9 mouse cellular contexts compared by ENCODE assay signal in genomic region chr7:105738286-105738685, GRCm38 (mm10). TPM values are rescaled to one million over a fixed set of nuclear protein-coding genes. Genes with fewer than 3 reads are reported as not detected.
DNase-seq lines count a peak whose midpoint lies in the region; ATAC-seq lines count a peak whose summit lies in the region.
"Had no signal": no experiment of that assay in that cellular context is flagged by ENCODE, and none has a peak within 500 bp of the region (broad histone marks: within the 10 kb centered on the region; RNA-seq: fewer than 3 reads in every experiment).

No protein-coding gene starts in this region.

- H3K27ac ChIP-seq in heart, embryonic 11.5 days (ENCODE audit: low read depth, low read length), result peak overlapping the region; percentile 97
- H3K27ac ChIP-seq in neural tube, embryonic 11.5 days (ENCODE audit: low read depth, low read length), result no peak overlapping the region
- peak overlapping the region; percentile 87 for H3K27ac ChIP-seq in limb, embryonic 15.5 days

- no peaks in the 10 kb centered on the region for H3K9me3 ChIP-seq in heart, embryonic 11.5 days (replicated peaks; ENCODE audit: control insufficient read depth, low read length)
- no peaks in the 10 kb centered on the region for H3K9me3 ChIP-seq in neural tube, embryonic 11.5 days (ENCODE audit: control insufficient read depth, low read length)
- no peaks in the 10 kb centered on the region for H3K9me3 ChIP-seq in limb, embryonic 15.5 days

- no peak for ATAC-seq in heart, embryonic 11.5 days (replicated peaks; ENCODE audit: insufficient number of reproducible peaks, low FRiP score, low TSS enrichment)
- ATAC-seq in neural tube, embryonic 11.5 days (ENCODE audit: insufficient read depth, low FRiP score, low TSS enrichment), result no peak
- ATAC-seq in limb, embryonic 15.5 days (ENCODE audit: insufficient number of reproducible peaks, low FRiP score, low TSS enrichment, low read depth), result no peak

- H3K4me1 ChIP-seq in heart, embryonic 11.5 days (ENCODE audit: control insufficient read depth, insufficient read depth, low read length), result peaks cover 24% of the 10 kb centered on the region
- peaks cover 9% of the 10 kb centered on the region for H3K4me1 ChIP-seq in neural tube, embryonic 11.5 days (ENCODE audit: control insufficient read depth, insufficient read depth, low read length)
- H3K4me1 ChIP-seq in limb, embryonic 15.5 days, result peaks cover 37% of the 10 kb centered on the region

- 48% methylated on average over 2 of the region's 2 CpGs for WGBS in heart, embryonic 11.5 days (ENCODE audit: insufficient replicate concordance)
- WGBS in neural tube, embryonic 11.5 days, result 91% methylated on average over 2 of the region's 2 CpGs
- 74% methylated on average over 2 of the region's 2 CpGs for WGBS in limb, embryonic 15.5 days

- H3K27me3 ChIP-seq in heart, embryonic 11.5 days (ENCODE audit: control insufficient read depth, insufficient read depth, low read length), result no peaks in the 10 kb centered on the region
- no peaks in the 10 kb centered on the region for H3K27me3 ChIP-seq in neural tube, embryonic 11.5 days (ENCODE audit: control insufficient read depth, insufficient read depth, low read length)
- H3K27me3 ChIP-seq in limb, embryonic 15.5 days, result no peaks in the 10 kb centered on the region

- peak overlapping the region; percentile 78 for H3K4me2 ChIP-seq in heart, embryonic 11.5 days
- H3K4me2 ChIP-seq in neural tube, embryonic 11.5 days (ENCODE audit: low read depth), result peak overlapping the region; percentile 66; the same call in 1 of the 2 replicates
- peak overlapping the region; percentile 62 for H3K4me2 ChIP-seq in limb, embryonic 15.5 days

- H3K4me3 ChIP-seq in heart, embryonic 11.5 days (ENCODE audit: low read depth, low read length), result peak overlapping the region; percentile 71
- no peak overlapping the region for H3K4me3 ChIP-seq in neural tube, embryonic 11.5 days (ENCODE audit: low read depth, low read length)
- H3K4me3 ChIP-seq in limb, embryonic 15.5 days, result peak overlapping the region; percentile 81

- no peak for DNase-seq in heart, adult 9 months (ENCODE audit: low spot score in 2 of 2)
- DNase-seq in neural tube, embryonic 11.5 days (ENCODE audit: low spot score), result no peak
- no peak for DNase-seq in neural tube, embryonic 10.5 days (ENCODE audit: extremely low spot score, low spot score)
- no peak for DNase-seq in spleen, adult 12 weeks (ENCODE audit: low spot score)
- DNase-seq in frontal cortex, postnatal 14 days (ENCODE audit: low spot score in 2 of 2), result no peak
- DNase-seq in thymus, postnatal 0 days (ENCODE audit: low spot score), result no peak
- DNase-seq: thymus, adult 2 months had no signal

- H3K9ac ChIP-seq in heart, embryonic 11.5 days (ENCODE audit: low read depth, low read length), result peak overlapping the region; percentile 61; the same call in 1 of the 2 replicates
- no peak overlapping the region for H3K9ac ChIP-seq in neural tube, embryonic 11.5 days (ENCODE audit: low read length)
- no peak overlapping the region for H3K9ac ChIP-seq in limb, embryonic 15.5 days

- peaks cover 28% of the 10 kb centered on the region for H3K36me3 ChIP-seq in heart, embryonic 11.5 days (ENCODE audit: control insufficient read depth, insufficient read depth, low read length)
- peaks cover 6% of the 10 kb centered on the region for H3K36me3 ChIP-seq in neural tube, embryonic 11.5 days (ENCODE audit: control insufficient read depth, insufficient read depth, low read length)
- H3K36me3 ChIP-seq in limb, embryonic 15.5 days, result peaks cover 51% of the 10 kb centered on the region

RNA-seq across cellular contexts. Expression of gene Rrp8, which starts 1.1 kb away (rescaled TPM):
- polyA plus RNA-seq in heart, embryonic 11.5 days (2014; fragmentation: Nextera tagmentation; extraction: Ambion mirVana), result 29.2 and 32.0 TPM in 2 replicates
- 37.5 and 50.7 TPM in 2 replicates for polyA plus RNA-seq in neural tube, embryonic 11.5 days (2014; fragmentation: Nextera tagmentation; extraction: Ambion mirVana)
- 36.4 and 41.8 TPM in 2 replicates for polyA plus RNA-seq in limb, embryonic 15.5 days (2015; fragmentation: Nextera tagmentation; extraction: Ambion mirVana)
- polyA plus RNA-seq in thymus, postnatal 0 days (2015; fragmentation: Nextera tagmentation; extraction: Ambion mirVana), result 38.6 and 45.8 TPM in 2 replicates

RNA-seq across cellular contexts. Expression of gene Ilk, which starts 1.9 kb away (rescaled TPM):
- 411 and 451 TPM in 2 replicates for polyA plus RNA-seq in heart, embryonic 11.5 days (2014; fragmentation: Nextera tagmentation; extraction: Ambion mirVana)
- 252 and 270 TPM in 2 replicates for polyA plus RNA-seq in neural tube, embryonic 11.5 days (2014; fragmentation: Nextera tagmentation; extraction: Ambion mirVana)
- 327 and 418 TPM in 2 replicates for polyA plus RNA-seq in limb, embryonic 15.5 days (2015; fragmentation: Nextera tagmentation; extraction: Ambion mirVana)
- 206 and 210 TPM in 2 replicates for polyA plus RNA-seq in thymus, postnatal 0 days (2015; fragmentation: Nextera tagmentation; extraction: Ambion mirVana)

RNA-seq across cellular contexts. Expression of gene Taf10, which starts 5.9 kb away (rescaled TPM):
- 152 and 161 TPM in 2 replicates for polyA plus RNA-seq in heart, embryonic 11.5 days (2014; fragmentation: Nextera tagmentation; extraction: Ambion mirVana)
- 183 and 191 TPM in 2 replicates for polyA plus RNA-seq in neural tube, embryonic 11.5 days (2014; fragmentation: Nextera tagmentation; extraction: Ambion mirVana)
- 80.1 and 104 TPM in 2 replicates for polyA plus RNA-seq in limb, embryonic 15.5 days (2015; fragmentation: Nextera tagmentation; extraction: Ambion mirVana)
- polyA plus RNA-seq in thymus, postnatal 0 days (2015; fragmentation: Nextera tagmentation; extraction: Ambion mirVana), result 206 and 214 TPM in 2 replicates

RNA-seq across cellular contexts. Expression of gene Tpp1, which starts 13.7 kb away (rescaled TPM):
- 85.8 and 95.7 TPM in 2 replicates for polyA plus RNA-seq in heart, embryonic 11.5 days (2014; fragmentation: Nextera tagmentation; extraction: Ambion mirVana)
- 47.5 and 54.8 TPM in 2 replicates for polyA plus RNA-seq in neural tube, embryonic 11.5 days (2014; fragmentation: Nextera tagmentation; extraction: Ambion mirVana)
- polyA plus RNA-seq in limb, embryonic 15.5 days (2015; fragmentation: Nextera tagmentation; extraction: Ambion mirVana), result 74.3 and 75.9 TPM in 2 replicates
- polyA plus RNA-seq in thymus, postnatal 0 days (2015; fragmentation: Nextera tagmentation; extraction: Ambion mirVana), result 51.8 and 57.2 TPM in 2 replicates

RNA-seq across cellular contexts. Expression of gene Dchs1, which starts 49.2 kb away (rescaled TPM):
- polyA plus RNA-seq in heart, embryonic 11.5 days (2014; fragmentation: Nextera tagmentation; extraction: Ambion mirVana), result 7.6 TPM in 2 replicates
- 21.1 and 22.3 TPM in 2 replicates for polyA plus RNA-seq in neural tube, embryonic 11.5 days (2014; fragmentation: Nextera tagmentation; extraction: Ambion mirVana)
- polyA plus RNA-seq in limb, embryonic 15.5 days (2015; fragmentation: Nextera tagmentation; extraction: Ambion mirVana), result 13.3 and 16.2 TPM in 2 replicates
- 0.32 and 0.36 TPM in 2 replicates for polyA plus RNA-seq in thymus, postnatal 0 days (2015; fragmentation: Nextera tagmentation; extraction: Ambion mirVana)
